Mouse (Mus musculus) hindbrain, embryonic 16.5 days (tissue): ENCODE measurements around the gene Hist1h3c. TPM values are rescaled to one million over a fixed set of nuclear protein-coding genes. Genes with fewer than 3 reads are reported as not detected.
A peak's percentile ranks its signal among the peaks of the same experiment; 100 is the strongest.
"Not testable (repeated sequence)": the region's sequence is repeated elsewhere in the genome, so short reads cannot be mapped to it uniquely, and the experiment has no call there.

Experiments used
- ATAC-seq: fragments of 200-750 bp; cut with Nextera tagmentation; 2 replicates; pipeline ENCODE4 v1.8.0; 2017; ENCODE audit warnings: moderate TSS enrichment, moderate library complexity
- H3K27ac ChIP-seq: fragments of 300-500 bp; sonication (generic); 2 replicates; pipeline ENCODE4 v1.5.1; 2014; ENCODE audit warnings: low read depth, mild to moderate bottlenecking, control low read depth, low read length, moderate library complexity
- H3K27me3 ChIP-seq: fragments of 300-500 bp; sonication (generic); replicated peaks from 2 replicates; pipeline ENCODE4 v1.6.1; 2014; ENCODE audit warnings: low read length; ENCODE audit not compliant: control insufficient read depth, insufficient read depth
- H3K36me3 ChIP-seq: fragments of 300-500 bp; sonication (generic); 2 replicates; pipeline ENCODE4 v1.6.1; 2014; ENCODE audit warnings: mild to moderate bottlenecking, low read length, moderate library complexity, mixed read lengths; ENCODE audit not compliant: control insufficient read depth, insufficient read depth
- H3K4me1 ChIP-seq: fragments of 300-500 bp; sonication (generic); 2 replicates; pipeline ENCODE4 v1.6.1; 2014; ENCODE audit warnings: low read depth, low read length; ENCODE audit not compliant: control insufficient read depth, insufficient read depth
- H3K4me2 ChIP-seq: fragments of 300-500 bp; sonication (generic); 2 replicates; pipeline ENCODE4 v1.6.1; 2014; ENCODE audit warnings: mild to moderate bottlenecking, low read length, control low read depth, moderate library complexity
- H3K4me3 ChIP-seq: fragments of 300-500 bp; sonication (generic); 2 replicates; pipeline ENCODE4 v1.5.1; 2014; ENCODE audit warnings: mild to moderate bottlenecking, low read length, control low read depth, moderate library complexity
- H3K9ac ChIP-seq: fragments of 300-500 bp; sonication (generic); 2 replicates; pipeline ENCODE4 v1.6.1; 2014; ENCODE audit warnings: low read depth, mild to moderate bottlenecking, control low read depth, low read length, moderate library complexity
- H3K9me3 ChIP-seq: fragments of 300-500 bp; sonication (generic); 2 replicates; pipeline ENCODE4 v1.6.1; 2014; ENCODE audit warnings: mild to moderate bottlenecking, low read length, moderate library complexity; ENCODE audit not compliant: control insufficient read depth
- WGBS: fragments of 180-500 bp; shearing (Covaris S2); extraction: QIAGEN DNeasy Blood & Tissue Kit; methylation state at CpG from one replicate; pipeline ENCODE4 v1.1.7; 2014; 5-methylcytosine and 5-hydroxymethylcytosine counted together
- polyA plus RNA-seq: library from polyadenylated mRNA; unstranded; fragments of >200 nt; fragmentation: Nextera tagmentation; extraction: Ambion mirVana; gene quantifications from 2 replicates; pipeline ENCODE4 v1.2.1, GENCODE M21; 2015

The Hist1h3c gene
- polyA plus RNA-seq, 1 experiment from 2014 or later, result 0.70 TPM

DNA sequence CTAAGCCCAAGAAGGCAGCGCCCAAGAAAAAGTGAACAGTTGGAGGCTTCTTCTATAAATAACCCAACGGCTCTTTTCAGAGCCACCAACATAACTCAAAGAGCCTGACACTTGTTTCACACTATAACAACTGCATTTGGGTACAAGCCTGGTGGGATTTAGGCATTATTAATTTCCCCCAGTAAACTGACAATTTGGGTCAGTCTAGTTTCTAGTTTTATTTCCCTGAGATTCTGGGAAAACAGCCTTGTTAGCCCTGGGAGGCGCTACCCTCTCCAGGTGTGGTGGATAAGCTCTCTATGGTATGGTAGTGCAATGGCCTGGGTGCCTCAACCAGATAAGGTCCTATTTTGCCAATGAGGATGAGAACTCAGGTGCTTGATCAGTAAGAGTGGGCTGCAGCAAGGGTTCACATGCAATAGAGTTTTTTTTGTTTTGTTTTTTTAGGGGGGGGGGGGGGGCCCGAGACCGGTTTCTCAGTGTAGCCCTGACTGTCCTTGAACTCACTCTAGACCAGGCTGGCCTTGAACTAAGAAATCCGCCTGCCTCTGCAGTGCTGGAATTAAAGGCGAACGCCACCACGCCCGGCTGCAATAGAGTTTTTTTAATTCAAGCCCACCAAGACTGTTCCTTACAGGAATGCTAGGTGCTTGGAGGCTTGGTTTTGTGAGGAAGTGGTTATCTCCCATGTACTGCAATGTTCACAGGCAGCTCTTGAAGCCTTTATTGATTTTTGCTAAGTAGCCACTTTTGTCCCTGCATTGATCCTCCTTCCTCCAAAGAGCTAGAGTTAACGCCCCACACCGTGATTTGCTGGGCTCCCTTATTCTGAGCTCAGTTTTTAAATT, 19.1 kb upstream of the Hist1h3c start:
- WGBS, result 42% methylated on average over 11 of the region's 12 CpGs
- Histone ChIP-seq H3K4me2 (peak overlapping the region; percentile 94), H3K36me3 (no peaks in the 10 kb centered on the region), H3K4me1 (peaks cover 15% of the 10 kb centered on the region), H3K27me3 (no peaks in the 10 kb centered on the region), H3K9ac (peak overlapping the region; percentile 69), H3K27ac (peak overlapping the region; percentile 82), H3K9me3 (no peaks in the 10 kb centered on the region), H3K4me3 (peak overlapping the region; percentile 68)
- no peak for ATAC-seq

DNA sequence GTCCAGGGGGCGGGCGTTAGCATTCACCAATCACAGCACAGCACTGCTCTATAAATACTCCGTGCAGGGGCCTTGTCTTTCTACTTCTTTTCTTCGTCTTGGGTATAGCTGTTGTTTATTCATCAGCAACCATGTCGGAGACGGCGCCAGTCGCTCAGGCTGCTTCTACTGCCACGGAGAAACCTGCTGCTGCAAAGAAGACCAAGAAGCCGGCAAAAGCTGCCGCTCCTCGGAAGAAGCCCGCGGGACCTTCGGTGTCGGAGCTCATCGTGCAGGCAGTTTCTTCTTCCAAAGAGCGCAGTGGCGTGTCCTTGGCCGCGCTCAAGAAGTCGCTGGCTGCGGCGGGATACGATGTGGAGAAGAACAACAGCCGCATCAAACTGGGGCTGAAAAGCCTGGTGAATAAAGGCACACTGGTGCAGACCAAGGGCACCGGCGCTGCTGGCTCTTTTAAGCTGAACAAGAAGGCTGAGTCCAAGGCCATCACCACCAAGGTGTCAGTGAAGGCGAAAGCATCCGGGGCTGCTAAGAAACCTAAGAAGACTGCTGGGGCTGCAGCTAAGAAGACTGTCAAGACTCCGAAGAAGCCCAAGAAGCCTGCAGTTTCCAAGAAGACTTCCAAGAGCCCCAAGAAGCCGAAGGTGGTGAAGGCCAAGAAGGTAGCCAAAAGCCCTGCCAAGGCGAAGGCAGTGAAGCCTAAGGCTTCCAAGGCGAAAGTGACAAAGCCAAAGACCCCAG, 18.4 kb upstream of the Hist1h3c start, which contains the start of gene Hist1h1a:
Gene Hist1h1a (plus strand): TSS at position 81 of the 738 bp plus-strand sequence.
- no peaks in the 10 kb centered on the region for H3K9me3 ChIP-seq
- 4% methylated on average over 34 of the region's 34 CpGs for WGBS
- H3K9ac ChIP-seq, result peak within 1 kb of the TSS; percentile 69
- peak within 1 kb of the TSS; percentile 82 for H3K27ac ChIP-seq
- peak; percentile 80 for ATAC-seq
- H3K4me2 ChIP-seq, result peak within 1 kb of the TSS; percentile 94
- H3K36me3 ChIP-seq, result no peaks in the 10 kb centered on the region
- peaks cover 15% of the 10 kb centered on the region for H3K4me1 ChIP-seq
- peak within 1 kb of the TSS; percentile 68 for H3K4me3 ChIP-seq
- no peaks in the 10 kb centered on the region for H3K27me3 ChIP-seq

DNA sequence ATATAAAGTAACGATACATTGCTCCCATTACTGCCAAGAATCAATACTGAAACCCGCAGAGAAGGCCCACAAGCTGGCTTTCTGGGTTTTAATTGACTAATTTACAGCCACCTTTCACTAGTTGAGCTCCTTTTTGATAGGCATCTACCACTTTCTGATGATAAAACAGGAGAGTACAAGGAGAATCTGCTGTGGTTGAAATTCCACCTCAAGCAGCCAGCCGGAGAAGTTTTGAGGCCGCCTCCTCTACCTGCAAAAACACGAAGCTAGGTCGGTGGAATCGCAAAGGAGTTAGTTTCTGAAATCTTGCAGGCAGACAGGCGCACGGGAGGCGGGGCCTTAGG, 17.8 kb upstream of the Hist1h3c start:
- H3K9ac ChIP-seq, result no peak overlapping the region
- H3K27ac ChIP-seq, result peak overlapping the region; percentile 82
- H3K36me3 ChIP-seq, result no peaks in the 10 kb centered on the region
- H3K27me3 ChIP-seq, result no peaks in the 10 kb centered on the region
- H3K4me3 ChIP-seq, result peak overlapping the region; percentile 68
- H3K4me2 ChIP-seq, result peak overlapping the region; percentile 94
- no peaks in the 10 kb centered on the region for H3K9me3 ChIP-seq
- 1% methylated on average over 10 of the region's 10 CpGs for WGBS
- no peak for ATAC-seq
- H3K4me1 ChIP-seq, result peaks cover 15% of the 10 kb centered on the region

DNA sequence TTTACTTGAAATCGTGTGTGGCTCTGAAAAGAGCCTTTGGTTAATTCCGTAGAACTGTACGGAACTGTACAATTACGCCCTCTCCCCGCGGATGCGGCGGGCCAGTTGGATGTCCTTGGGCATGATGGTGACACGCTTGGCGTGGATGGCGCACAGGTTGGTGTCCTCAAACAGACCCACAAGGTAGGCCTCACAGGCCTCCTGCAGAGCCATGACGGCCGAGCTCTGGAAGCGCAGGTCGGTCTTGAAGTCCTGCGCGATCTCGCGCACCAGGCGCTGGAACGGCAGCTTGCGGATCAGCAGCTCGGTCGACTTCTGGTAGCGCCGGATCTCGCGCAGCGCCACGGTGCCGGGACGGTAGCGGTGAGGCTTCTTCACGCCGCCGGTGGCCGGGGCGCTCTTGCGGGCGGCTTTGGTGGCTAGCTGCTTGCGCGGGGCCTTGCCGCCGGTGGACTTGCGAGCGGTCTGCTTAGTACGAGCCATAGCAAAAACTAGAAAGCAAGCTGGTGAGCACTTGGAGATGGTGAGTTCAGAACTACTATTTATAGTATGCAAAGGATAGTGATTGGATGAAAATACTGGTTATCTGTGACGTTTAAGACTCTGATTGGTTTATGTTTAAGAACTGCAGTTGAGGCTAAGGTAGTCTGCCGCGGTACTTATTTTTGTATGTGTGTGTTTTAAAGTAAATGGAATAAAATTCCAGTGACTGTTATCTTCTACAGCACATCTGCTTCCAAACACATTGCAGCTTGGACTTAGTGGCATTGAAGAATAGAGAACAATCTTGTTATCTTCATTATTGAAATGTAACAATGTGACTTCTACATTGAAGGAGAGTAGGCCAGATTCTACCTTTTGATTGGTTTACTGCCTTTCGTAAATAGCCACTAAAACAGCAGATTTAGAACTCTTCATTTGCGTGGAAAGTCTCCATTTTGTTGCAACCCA, 16.7 kb upstream of the Hist1h3c start, which contains the start of gene Hist1h3a:
Gene Hist1h3a (minus strand): TSS at position 516 of the 951 bp plus-strand sequence.
- H3K9me3 ChIP-seq, result not testable (repeated sequence)
- under 1% methylated on average over 30 of the region's 52 CpGs for WGBS
- H3K9ac ChIP-seq, result peak within 1 kb of the TSS; percentile 52

DNA sequence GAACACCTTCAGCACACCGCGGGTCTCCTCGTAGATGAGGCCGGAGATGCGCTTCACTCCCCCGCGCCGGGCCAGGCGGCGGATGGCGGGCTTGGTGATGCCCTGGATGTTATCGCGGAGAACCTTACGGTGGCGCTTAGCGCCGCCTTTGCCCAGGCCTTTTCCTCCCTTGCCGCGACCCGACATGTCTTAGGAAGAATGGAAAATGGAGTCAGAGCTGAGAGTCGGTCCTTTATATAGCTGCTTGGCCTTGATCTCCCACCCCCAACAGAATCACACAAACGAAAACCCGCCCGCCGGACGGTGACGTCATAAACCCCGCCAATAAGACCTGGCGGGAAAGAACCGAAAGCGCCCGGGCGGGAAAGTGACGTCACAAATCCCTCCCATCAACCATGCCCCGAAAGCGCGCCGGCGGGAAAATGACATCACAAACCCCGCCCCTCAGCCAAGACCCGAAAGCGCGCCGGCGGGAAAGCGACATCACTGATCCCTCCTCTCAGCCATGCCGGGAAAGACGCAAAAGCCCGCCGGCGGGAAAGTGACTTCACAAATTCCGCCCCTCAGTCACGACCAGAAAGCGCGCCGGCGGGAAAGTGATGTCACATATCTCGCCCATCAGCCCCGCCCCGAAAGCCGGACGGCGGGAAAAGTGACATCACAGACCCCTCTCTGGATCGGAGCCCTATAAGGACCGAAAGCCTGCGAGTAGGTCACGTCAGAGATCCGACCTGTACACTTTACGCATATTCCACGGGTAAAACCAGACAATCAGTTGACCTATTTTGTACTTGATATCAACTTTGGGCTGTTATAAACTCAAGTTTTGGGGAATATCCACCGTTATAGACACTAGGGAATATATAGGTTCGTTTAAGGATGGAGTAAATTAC, 15.8 kb upstream of the Hist1h3c start, which contains the start of gene Hist1h4a:
Gene Hist1h4a (minus strand): TSS at position 259 of the 893 bp plus-strand sequence.
- H3K4me3 ChIP-seq, result peak within 1 kb of the TSS; percentile 51
- no peaks in the 10 kb centered on the region for H3K36me3 ChIP-seq
- WGBS, result under 1% methylated on average over 62 of the region's 72 CpGs
- no peaks in the 10 kb centered on the region for H3K9me3 ChIP-seq
- peak within 1 kb of the TSS; percentile 82 for H3K27ac ChIP-seq
- ATAC-seq, result peak; percentile 84
- H3K4me1 ChIP-seq, result peaks cover 18% of the 10 kb centered on the region
- H3K27me3 ChIP-seq, result no peaks in the 10 kb centered on the region
- H3K9ac ChIP-seq, result peak within 1 kb of the TSS; percentile 63
- H3K4me2 ChIP-seq, result peak within 1 kb of the TSS; percentile 94

More for the DNA sequence above, 16.7 kb upstream of the Hist1h3c start, which contains the start of gene Hist1h3a:
- Histone ChIP-seq H3K4me2 (peak within 1 kb of the TSS; percentile 94), H3K4me3 (peak within 1 kb of the TSS; percentile 68), H3K4me1 (peaks cover 18% of the 10 kb centered on the region), H3K27ac (peak within 1 kb of the TSS; percentile 82)
- ATAC-seq, result peak; percentile 80
- H3K36me3 ChIP-seq, H3K27me3 ChIP-seq: not testable (repeated sequence)

DNA sequence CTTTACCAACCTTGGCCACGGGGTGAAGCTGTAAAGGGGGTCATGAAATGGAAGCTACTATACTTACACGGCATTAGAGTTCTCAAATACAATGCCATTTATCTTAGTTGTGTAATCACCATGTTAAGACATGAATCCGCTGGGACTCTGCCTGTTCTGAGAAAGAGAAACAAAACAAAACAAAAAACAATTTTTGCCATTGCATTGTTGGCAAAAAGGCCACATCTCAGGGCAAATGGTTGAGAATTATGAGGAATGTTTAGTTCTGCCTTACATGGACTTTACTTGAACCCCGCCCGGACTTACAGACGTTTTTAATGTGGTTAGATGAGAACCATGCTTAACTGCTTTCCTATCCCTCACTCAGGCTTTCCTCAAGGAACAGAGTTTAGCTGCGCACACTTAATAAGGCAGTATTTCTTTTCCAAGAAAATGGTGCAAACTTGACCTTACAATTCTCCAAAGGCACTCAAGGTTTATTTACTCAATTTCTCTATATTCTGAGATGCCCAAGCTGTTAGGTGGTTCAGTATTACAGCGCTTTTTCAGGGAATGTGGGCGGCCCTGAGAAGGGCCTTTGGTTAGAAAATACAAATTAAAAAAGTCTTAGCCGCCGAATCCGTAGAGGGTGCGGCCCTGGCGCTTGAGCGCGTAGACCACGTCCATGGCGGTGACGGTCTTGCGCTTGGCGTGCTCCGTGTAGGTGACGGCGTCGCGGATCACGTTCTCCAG, 15.0 kb upstream of the Hist1h3c start:
- H3K27me3 ChIP-seq, result no peaks in the 10 kb centered on the region
- no peak; the same call in 1 of the 2 replicates for ATAC-seq
- WGBS, result 2% methylated on average over 18 of the region's 27 CpGs

DNA sequence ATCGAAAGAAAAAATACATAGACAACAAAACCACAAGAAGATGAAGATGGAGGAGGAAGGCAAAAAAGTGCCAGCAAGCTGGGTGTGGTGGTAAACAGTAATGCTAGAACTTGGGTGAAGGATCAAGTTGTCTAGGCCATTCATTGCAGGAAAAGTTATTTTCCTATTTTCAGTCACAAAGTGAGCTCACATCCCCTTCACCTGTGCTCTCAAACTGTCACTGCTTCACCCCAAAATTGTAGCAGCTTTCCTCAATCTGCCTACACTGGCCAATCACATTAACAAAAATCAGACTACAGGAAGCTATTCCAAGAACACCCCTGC, 14.5 kb upstream of the Hist1h3c start:
- ATAC-seq, result no peak
- 69% methylated on average over 1 of the region's 1 CpGs for WGBS
- H3K4me1 ChIP-seq, result peaks cover 18% of the 10 kb centered on the region
- H3K27ac ChIP-seq, result no peak overlapping the region
- no peaks in the 10 kb centered on the region for H3K36me3 ChIP-seq
- H3K9ac ChIP-seq, result no peak overlapping the region
- peak overlapping the region; percentile 94 for H3K4me2 ChIP-seq
- no peak overlapping the region for H3K4me3 ChIP-seq
- H3K27me3 ChIP-seq, result no peaks in the 10 kb centered on the region
- H3K9me3 ChIP-seq, result no peaks in the 10 kb centered on the region

More for the DNA sequence above, 15.0 kb upstream of the Hist1h3c start:
- Histone ChIP-seq H3K4me2 (peak overlapping the region; percentile 94), H3K27ac (peak overlapping the region; percentile 81), H3K36me3 (no peaks in the 10 kb centered on the region), H3K9me3 (no peaks in the 10 kb centered on the region), H3K4me1 (peaks cover 18% of the 10 kb centered on the region), H3K9ac (peak overlapping the region; percentile 63), H3K4me3 (peak overlapping the region; percentile 51)
